Mouse (Mus musculus) retina, postnatal 1 day (tissue): ENCODE results near the gene Hist1h3f.
"Not testable (repeated sequence)": the region's sequence is repeated elsewhere in the genome, so short reads cannot be mapped to it uniquely, and the experiment has no call there.

ENCODE experiments used
- DNase-seq: peaks from one replicate; pipeline ENCODE4 v3.0.0-alpha.2; 2012

Gene Hist1h3f

GRCm38 (mm10) chr13:23539821-23540220, 4.0 kb upstream of the Hist1h3f start:
- not testable (repeated sequence) for DNase-seq

DNA sequence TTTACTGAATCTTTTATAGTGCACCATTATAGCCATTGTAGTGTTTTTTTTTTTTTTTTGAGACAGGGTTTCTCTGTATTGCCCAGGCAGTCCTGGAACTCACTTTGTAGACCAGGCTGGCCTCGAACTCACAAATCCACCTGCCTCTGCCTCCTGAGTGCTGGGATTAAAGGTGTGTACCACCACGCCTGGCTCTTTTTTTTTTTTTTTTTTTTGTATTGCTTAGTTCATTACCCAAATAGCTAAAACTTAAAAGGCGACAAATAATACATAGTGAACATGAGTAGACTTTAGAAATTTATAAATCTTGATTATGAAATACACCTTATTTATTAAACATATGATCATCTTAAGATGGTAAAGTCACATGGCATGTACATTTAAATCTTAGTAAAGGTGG, 2.4 kb upstream of the Hist1h3f start:
- DNase-seq = no peak

GRCm38 (mm10) chr13:23542225-23542980, 1.4 kb upstream of the Hist1h3f start:
- not testable (repeated sequence) for DNase-seq

DNA sequence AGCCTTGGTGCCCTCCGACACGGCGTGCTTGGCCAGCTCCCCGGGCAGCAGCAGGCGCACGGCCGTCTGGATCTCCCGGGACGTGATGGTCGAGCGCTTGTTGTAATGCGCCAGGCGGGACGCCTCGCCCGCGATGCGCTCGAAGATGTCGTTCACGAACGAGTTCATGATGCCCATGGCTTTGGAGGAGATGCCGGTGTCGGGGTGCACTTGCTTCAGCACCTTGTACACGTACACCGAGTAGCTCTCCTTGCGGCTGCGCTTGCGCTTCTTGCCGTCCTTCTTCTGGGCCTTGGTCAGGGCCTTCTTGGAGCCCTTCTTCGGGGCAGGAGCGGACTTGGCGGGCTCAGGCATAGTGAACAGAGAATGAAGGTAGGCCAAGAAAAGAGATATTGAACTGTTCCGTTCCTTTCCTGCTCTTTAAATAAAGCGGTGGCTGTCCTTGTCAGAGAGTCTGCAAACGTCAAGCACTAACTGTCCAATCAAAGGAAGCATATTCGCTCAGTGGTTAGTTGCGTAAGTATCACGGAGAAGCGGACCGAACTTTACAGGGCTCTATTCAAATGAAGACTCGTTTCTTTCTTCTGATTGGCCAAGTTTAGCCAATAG, 749 bp upstream of the Hist1h3f start, which contains the start of gene Hist1h2bh:
TSS of gene Hist1h2bh (minus strand) at position 394 of the 609 bp plus-strand sequence.
- DNase-seq = peak; percentile 93

DNA sequence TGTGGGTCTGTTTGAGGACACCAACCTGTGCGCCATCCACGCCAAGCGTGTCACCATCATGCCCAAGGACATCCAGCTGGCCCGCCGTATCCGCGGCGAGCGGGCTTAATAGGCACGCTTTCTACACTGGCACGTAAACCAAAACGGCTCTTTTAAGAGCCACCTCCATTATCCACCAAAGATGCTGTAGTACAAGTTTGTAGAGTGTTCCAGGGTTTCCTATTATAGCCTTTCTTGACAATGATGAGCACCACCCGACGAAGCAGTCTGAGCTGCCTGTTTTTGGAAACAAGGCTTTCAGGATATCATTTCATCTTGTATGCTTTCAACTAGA, 902 bp downstream of the Hist1h3f start:
- not testable (repeated sequence) for DNase-seq

- no peak for DNase-seq
Measured at GRCm38 (mm10) chr13:23546694-23547093, 2.8 kb downstream of the Hist1h3f start.

DNA sequence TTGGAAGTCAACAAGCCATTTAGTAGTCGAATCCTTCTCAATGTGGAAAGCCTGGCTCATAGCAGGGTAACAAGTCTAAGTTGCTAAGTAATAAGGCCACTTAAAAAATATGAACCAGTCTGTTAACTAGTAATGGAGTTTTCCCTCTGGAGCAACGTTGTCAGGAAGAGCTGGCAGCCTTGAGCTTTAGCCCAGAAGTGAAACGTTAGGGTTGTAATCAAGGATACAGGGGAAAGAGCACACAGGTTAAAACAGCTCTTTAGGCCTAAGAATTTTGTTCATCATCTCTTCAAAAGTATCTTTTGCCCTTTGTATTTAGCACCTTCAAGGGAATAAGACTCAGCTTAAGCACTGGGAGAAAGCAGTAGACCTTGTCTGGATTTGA, 6.9 kb downstream of the Hist1h3f start:
- no peak for DNase-seq

- peak; percentile 98 for DNase-seq
Measured at GRCm38 (mm10) chr13:23551146-23551834, 7.4 kb downstream of the Hist1h3f start, which contains the start of gene Hist1h4f. TSS of gene Hist1h4f (minus strand) at chr13:23551648.

DNA sequence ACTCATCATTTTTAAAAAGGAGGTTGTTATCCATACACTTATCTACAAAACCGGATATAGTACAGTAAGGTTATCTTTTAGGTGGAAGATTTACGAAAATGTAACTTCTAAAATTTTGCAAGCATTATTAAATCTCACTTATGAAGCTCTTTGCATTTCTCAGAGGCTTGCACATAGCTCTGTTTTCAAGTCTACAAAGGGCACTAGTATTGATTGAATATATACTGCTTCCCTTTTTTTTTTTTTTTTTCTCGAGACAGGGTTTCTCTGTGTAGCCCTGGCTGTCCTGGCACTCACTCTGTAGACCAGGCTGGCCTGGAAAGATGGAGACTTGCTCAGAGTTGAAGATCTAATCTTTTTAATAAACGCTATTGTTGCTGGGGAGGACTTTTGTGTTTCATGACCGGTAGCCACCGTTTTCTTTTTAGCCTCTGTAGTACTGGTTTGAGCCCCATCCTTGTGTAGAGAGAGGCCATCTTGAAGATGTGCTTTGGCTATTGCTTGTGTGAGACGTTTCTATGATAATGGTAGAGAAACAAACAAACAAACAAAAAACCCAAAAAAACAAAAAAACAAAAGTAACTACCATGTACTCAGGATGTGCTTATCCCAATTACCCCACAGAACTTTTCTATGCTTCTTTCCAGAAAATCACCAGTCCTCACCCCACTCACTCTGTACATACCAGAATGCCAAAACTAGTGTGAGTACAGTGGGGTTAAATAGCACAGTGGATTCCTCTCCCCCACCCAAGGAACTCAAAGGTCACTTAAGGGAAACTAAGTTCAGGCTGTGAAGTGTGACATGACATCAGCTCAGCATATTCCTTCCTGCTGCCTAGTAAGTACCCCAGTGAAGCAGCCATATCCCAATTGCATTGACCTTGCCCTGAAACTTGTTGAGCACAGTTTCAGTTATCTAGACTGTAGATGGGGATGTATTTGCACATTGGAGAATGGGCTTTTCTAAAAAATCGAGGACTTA, 8.4 kb downstream of the Hist1h3f start:
- no peak for DNase-seq

DNA sequence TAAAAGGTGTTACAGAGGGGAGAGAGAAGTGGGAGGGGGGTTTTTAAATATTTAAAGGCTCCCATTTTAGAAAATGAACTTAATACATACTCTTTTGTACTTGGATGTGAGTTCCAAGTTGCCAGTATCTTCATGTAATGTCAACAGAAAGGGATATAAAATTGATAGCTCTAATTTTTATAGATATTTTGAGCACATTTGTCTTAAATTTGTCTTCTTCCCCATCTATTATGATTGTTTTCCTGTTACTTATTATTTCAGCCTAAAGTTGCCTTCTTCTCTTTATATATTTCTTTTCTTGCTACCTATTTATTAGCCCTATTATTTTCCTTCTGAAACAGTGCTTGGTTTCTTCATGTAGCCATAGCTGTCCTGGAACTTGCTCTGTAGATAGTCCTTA, 9.1 kb downstream of the Hist1h3f start, which contains the start of gene Hist1h1d:
TSS of gene Hist1h1d (plus strand) at position 301 of the 400 bp plus-strand sequence.
- DNase-seq = no peak

- DNase-seq = no peak
Measured at GRCm38 (mm10) chr13:23554393-23554792, 10.5 kb downstream of the Hist1h3f start.

DNA sequence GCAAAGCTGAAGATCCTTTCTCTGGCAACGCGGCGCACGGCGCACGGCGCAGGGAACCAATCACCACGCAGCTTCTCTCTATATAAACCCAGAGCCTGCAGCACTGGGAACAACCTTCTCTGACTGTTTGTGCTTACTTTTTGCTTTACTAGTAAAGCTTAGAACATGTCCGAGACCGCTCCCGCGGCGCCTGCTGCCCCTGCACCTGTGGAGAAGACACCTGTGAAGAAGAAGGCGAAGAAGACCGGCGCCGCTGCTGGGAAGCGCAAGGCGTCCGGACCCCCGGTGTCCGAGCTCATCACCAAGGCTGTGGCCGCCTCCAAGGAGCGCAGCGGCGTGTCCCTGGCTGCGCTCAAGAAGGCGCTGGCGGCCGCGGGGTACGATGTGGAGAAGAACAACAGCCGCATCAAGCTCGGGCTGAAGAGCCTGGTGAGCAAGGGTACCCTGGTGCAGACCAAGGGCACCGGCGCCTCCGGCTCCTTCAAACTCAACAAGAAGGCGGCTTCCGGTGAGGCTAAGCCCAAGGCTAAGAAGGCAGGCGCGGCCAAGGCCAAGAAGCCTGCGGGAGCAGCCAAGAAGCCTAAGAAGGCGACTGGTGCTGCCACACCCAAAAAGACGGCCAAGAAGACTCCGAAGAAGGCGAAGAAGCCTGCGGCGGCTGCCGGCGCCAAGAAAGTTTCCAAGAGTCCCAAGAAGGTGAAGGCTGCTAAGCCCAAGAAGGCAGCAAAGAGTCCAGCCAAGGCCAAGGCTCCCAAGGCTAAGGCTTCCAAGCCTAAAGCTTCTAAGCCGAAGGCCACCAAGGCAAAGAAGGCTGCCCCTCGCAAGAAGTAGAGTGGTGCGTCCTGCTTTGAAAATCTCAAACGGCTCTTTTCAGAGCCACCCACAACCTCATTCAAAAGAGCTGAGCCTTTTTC, 11.3 kb downstream of the Hist1h3f start:
- DNase-seq = peak; percentile 90

DNA sequence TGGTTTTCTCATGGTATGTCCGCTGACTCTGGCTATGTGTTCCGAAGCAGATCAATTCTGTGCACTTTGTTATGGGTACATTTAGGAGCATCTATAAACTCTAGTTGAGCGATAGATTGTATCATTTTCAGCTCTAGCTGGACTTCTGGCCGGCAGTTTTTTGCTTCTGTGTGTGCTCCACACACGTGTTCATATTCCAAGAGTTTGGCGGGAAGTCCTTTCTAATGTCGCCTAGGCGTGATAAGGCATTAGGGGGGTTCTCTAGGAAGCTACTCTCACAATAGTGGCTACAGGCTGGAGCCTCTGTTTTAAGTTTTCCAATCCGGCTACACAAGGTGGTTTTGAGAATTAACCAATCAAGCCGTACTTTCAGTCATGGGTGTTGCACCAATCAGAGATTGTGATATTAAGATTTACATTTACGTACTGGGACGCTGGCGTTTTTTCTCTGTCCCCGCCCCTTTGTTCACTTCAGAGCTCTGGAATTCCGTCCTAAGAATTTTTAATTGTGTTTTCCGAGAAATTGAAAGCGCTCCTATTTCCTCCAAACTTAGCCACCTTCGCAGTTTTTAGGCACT, 12.1 kb downstream of the Hist1h3f start:
- DNase-seq = peak; percentile 94

GRCm38 (mm10) chr13:23556906-23557305, 13.1 kb downstream of the Hist1h3f start:
- DNase-seq = no peak

DNA sequence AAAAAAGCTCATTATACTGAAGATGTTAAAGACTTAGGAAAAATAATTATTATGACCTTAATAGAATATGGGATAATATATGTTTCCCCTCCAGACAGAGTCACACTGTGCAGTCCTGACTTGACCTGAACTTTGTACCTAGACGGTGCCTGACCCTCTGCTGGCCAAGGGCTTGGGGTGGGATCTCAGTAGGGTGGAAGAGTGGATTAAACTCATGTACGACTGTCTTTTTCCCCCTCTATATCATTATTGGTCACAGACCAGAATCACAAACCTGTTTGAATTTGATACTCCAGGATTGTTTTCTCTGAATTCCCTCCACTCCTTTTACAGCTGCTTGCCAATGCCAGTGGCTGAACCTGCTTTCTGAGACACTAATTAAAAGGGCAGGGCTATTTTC, 16.8 kb downstream of the Hist1h3f start:
- DNase-seq = not testable (repeated sequence)

DNA sequence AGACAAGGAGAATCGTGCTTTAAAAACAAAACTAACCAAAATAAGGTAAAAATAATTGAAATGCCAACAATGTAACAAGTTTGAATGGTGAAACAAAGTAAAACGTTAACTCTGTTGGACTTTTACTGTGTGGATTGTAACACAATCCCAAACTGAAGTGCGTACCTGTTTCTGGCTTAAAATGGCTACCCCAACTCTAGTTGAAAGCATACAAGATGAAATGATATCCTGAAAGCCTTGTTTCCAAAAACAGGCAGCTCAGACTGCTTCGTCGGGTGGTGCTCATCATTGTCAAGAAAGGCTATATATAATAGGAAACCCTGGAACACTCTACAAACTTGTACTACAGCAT, 17.7 kb downstream of the Hist1h3f start:
- not testable (repeated sequence) for DNase-seq

GRCm38 (mm10) chr13:23561883-23562659, 18.2 kb downstream of the Hist1h3f start, which contains the start of gene Hist1h3e:
TSS of gene Hist1h3e (minus strand) at chr13:23562369.
- DNase-seq = peak; percentile 99

DNA sequence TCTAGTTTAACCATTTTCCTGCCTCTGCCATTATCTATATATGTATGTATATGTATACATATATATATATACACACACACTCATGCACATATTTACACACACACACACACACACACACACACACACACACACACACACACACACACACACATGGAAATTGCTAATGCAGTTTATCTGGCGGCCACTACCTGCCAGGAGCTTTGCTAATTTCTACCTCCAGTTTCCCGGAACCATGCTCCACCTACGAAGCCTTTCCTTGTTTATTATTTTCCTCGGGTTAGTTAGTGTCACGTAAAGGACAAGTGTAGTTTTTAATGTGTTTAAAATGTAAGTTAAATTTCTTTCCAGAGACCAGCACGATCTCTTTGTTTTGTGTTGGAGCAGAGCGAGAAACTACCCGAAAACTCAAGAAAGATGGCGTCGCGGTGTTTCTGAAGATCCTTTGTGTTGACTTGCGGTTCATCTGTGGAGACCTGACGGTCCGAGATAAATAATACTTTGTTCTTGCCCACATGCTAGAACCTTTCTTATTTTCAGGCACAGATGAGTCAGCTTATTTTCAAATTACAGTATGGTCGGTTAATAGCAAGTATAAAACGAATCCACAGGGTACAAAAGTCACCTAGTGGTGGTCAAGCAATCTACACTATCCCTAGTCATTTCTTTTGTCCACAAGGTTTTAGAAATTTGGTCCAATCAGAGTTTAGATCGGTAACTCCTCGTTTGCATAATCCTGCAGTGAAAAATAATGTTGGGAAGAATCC, 19.0 kb downstream of the Hist1h3f start:
- DNase-seq = peak; percentile 91

DNA sequence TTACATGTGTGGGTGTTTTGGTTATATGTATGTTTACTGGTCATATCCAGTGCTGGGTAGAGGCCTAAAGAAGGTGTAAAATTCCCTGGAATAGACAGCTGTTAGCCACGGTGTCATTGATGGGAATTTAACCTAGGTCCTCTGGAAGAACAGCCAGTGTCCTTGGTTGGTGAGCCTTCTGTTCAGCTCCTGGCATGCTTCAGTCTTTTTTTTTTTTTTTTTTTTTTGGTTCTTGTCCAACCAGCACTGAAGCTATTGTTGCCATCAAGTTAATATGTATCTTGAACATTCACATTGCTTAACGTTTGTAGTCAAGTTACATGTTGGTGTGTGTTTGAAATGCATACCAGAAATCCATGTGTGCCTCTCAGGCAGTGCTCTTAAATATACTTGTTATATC, 20.6 kb downstream of the Hist1h3f start:
- no peak for DNase-seq
